Mouse (Mus musculus) intestine, embryonic 14.5 days (tissue): ENCODE results near the gene Eci1. TPM values are rescaled to one million over a fixed set of nuclear protein-coding genes. Genes with fewer than 3 reads are reported as not detected.

ENCODE experiments used
- ATAC-seq: fragments of 200-750 bp; cut with Nextera tagmentation; replicated peaks from 2 replicates; pipeline ENCODE4 v1.8.0; 2017; ENCODE audit warnings: low read depth, moderate number of reproducible peaks, moderate TSS enrichment, moderate library complexity; ENCODE audit not compliant: low FRiP score, low TSS enrichment
- DNase-seq: peaks from one replicate; pipeline ENCODE4 v3.0.0-alpha.2; 2018; ENCODE audit warnings: low spot score
- H3K27ac ChIP-seq: fragments of 300-500 bp; sonication (generic); 2 replicates; pipeline ENCODE4 v1.5.1; 2014; ENCODE audit warnings: low read depth, mild to moderate bottlenecking, control low read depth
- H3K27me3 ChIP-seq: fragments of 300-500 bp; sonication (generic); replicated peaks from 2 replicates; pipeline ENCODE4 v1.6.1; 2014; ENCODE audit warnings: low read length, control low read depth; ENCODE audit not compliant: control insufficient read depth, insufficient read depth
- H3K36me3 ChIP-seq: fragments of 300-500 bp; sonication (generic); 2 replicates; pipeline ENCODE4 v1.6.1; 2014; ENCODE audit warnings: low read length, control low read depth; ENCODE audit not compliant: control insufficient read depth, insufficient read depth
- H3K4me1 ChIP-seq: fragments of 300-500 bp; sonication (generic); replicated peaks from 2 replicates; pipeline ENCODE4 v1.6.1; 2014; ENCODE audit warnings: low read length, control low read depth, mixed read lengths; ENCODE audit not compliant: control insufficient read depth, insufficient read depth
- H3K4me2 ChIP-seq: fragments of 300-500 bp; sonication (generic); 2 replicates; pipeline ENCODE4 v1.6.1; 2014; ENCODE audit warnings: low read length
- H3K4me3 ChIP-seq: fragments of 300-500 bp; sonication (generic); 2 replicates; pipeline ENCODE4 v1.5.1; 2014; ENCODE audit warnings: low read depth, low read length, control low read depth, mixed read lengths
- H3K9ac ChIP-seq: fragments of 300-500 bp; sonication (generic); 2 replicates; pipeline ENCODE4 v1.6.1; 2014; ENCODE audit warnings: mild to moderate bottlenecking, low read length
- H3K9me3 ChIP-seq: fragments of 300-500 bp; sonication (generic); 2 replicates; pipeline ENCODE4 v1.6.1; 2016; ENCODE audit warnings: low read length, control low read depth; ENCODE audit not compliant: control insufficient read depth
- WGBS: fragments of 180-500 bp; shearing (Covaris S2); extraction: QIAGEN DNeasy Blood & Tissue Kit; methylation state at CpG from one replicate; pipeline ENCODE4 v1.1.7; 2014; 5-methylcytosine and 5-hydroxymethylcytosine counted together
- polyA plus RNA-seq: library from polyadenylated mRNA; unstranded; fragments of >200 nt; fragmentation: Nextera tagmentation; extraction: Ambion mirVana; gene quantifications from 2 replicates; pipeline ENCODE4 v1.2.1, GENCODE M21; 2014

The Eci1 gene
- polyA plus RNA-seq, 1 experiment from 2014 or later: 104 TPM

- Histone ChIP-seq H3K4me1 (peaks cover 5% of the 10 kb centered on the region), H3K4me2 (no peak overlapping the region; the same call in 1 of the 2 replicates), H3K9ac (no peak overlapping the region), H3K27me3 (no peaks in the 10 kb centered on the region), H3K9me3 (no peaks in the 10 kb centered on the region), H3K27ac (peak overlapping the region; percentile 93; the same call in 1 of the 2 replicates), H3K4me3 (no peak overlapping the region), H3K36me3 (peaks cover 46% of the 10 kb centered on the region)
- DNase-seq (no peak), ATAC-seq (0 out of 2 replicates have a peak, but pooled peaks have one; percentile 0)
- 86% methylated on average over 7 of the region's 7 CpGs for WGBS
Measured at GRCm38 (mm10) chr17:24425905-24426304, 536 bp upstream of the Eci1 start.

DNA sequence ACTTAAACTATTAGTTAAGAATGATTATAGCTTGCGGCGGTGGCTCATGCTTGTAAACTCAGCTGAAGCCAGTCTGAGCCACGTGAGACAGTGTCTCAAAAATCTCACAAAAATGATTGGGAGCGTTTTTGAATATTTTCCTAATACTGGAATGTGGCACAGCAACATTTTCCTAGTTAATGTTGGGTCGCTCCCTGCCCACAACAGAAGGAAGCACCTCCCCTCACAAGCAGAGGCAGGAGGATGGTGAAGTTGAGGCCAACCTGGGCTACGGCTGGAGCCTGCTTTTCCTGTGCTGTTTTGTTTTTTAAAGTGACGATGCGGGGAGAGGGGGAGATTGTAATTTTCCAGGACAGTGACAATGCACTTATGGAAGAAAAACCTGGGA, 723 bp downstream of the Eci1 start:
- Histone ChIP-seq H3K27ac (peak overlapping the region; percentile 93), H3K9ac (peak overlapping the region; percentile 86), H3K9me3 (no peaks in the 10 kb centered on the region), H3K27me3 (no peaks in the 10 kb centered on the region), H3K36me3 (peaks cover 33% of the 10 kb centered on the region), H3K4me1 (peaks cover 5% of the 10 kb centered on the region), H3K4me3 (peak overlapping the region; percentile 83), H3K4me2 (peak overlapping the region; percentile 74)
- ATAC-seq (no peak; the same call in 1 of the 2 replicates), DNase-seq (peak; percentile 56)
- WGBS: 5% methylated on average over 8 of the region's 8 CpGs

DNA sequence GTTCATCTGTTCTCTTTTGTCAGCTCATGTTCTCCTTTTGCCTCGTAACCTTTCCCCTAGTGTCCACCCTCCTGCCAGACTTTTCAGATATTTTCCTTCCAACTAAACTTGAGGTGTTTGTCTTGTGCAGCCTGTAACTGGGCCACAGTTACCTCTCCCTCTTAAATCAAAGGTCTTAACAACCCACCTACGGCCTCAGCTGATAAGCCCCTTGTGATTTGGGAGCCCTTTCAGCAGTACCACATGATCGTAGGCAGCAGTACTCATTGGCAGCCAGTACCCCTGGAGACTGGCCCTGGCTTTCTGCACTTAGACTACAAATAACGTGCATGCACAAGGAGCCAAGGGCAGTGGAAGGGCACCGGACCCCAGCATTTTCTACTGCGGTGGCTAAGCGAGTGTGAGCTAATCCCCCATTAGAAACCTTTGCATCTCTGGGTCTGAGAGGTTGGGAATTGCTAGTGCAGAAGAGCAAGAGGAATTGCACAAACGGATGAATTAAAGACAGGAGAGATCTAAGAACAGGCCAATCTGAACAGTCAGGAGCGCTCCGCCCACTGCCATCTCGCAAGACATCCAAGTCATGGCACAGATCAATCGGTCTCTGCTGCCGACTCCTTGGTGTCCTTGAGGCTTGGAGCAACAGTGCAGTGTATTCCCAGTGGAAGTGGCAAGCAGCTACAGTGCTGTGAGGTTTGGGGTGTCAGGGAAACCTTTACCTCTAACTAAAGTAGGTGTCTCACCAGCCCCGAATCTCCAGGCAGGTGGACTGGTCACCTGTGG, 3.0 kb downstream of the Eci1 start:
- Histone ChIP-seq H3K27me3 (no peaks in the 10 kb centered on the region), H3K4me2 (no peak overlapping the region), H3K9ac (no peak overlapping the region), H3K4me3 (no peak overlapping the region), H3K36me3 (peaks cover 17% of the 10 kb centered on the region), H3K27ac (no peak overlapping the region), H3K4me1 (peaks cover 5% of the 10 kb centered on the region), H3K9me3 (no peaks in the 10 kb centered on the region)
- ATAC-seq: no peak
- DNase-seq: no peak
- WGBS: 83% methylated on average over 14 of the region's 14 CpGs

GRCm38 (mm10) chr17:24437016-24437415, 10.6 kb downstream of the Eci1 start:
- H3K27me3 ChIP-seq: no peaks in the 10 kb centered on the region
- H3K4me2 ChIP-seq: no peak overlapping the region
- no peak overlapping the region for H3K4me3 ChIP-seq
- no peaks in the 10 kb centered on the region for H3K4me1 ChIP-seq
- 69% methylated on average over 5 of the region's 5 CpGs for WGBS
- peak; percentile 63 for DNase-seq
- H3K9ac ChIP-seq: no peak overlapping the region
- H3K9me3 ChIP-seq: no peaks in the 10 kb centered on the region
- H3K27ac ChIP-seq: no peak overlapping the region
- ATAC-seq: peak; percentile 32; the same call in 1 of the 2 replicates
- H3K36me3 ChIP-seq: peaks cover 72% of the 10 kb centered on the region

DNA sequence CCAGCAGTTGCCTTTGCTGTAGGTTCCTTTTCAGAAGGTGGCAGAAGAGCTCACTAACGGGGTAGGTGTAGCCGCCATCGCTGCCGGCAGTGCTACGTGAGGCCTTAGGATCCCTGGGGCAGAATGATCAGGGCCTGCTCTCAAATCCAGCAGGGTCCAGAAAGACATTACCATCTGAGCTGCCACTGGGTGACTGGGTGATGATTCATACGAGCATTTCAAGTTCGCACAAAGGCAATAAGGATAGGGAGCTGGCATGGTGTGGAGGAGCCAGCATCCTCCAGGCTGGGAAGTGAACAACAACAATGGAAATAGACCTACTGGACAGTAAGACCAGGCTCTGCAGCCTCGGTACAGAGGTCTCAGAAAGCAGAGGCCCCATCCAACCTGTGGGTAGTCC, 13.9 kb downstream of the Eci1 start:
- peaks cover 86% of the 10 kb centered on the region for H3K36me3 ChIP-seq
- WGBS: 90% methylated on average over 8 of the region's 8 CpGs
- ATAC-seq (no peak), DNase-seq (no peak)
- H3K4me3 ChIP-seq: no peak overlapping the region
- no peak overlapping the region for H3K27ac ChIP-seq
- no peak overlapping the region for H3K4me2 ChIP-seq
- no peaks in the 10 kb centered on the region for H3K9me3 ChIP-seq
- no peak overlapping the region for H3K9ac ChIP-seq
- H3K27me3 ChIP-seq: no peaks in the 10 kb centered on the region
- no peaks in the 10 kb centered on the region for H3K4me1 ChIP-seq

DNA sequence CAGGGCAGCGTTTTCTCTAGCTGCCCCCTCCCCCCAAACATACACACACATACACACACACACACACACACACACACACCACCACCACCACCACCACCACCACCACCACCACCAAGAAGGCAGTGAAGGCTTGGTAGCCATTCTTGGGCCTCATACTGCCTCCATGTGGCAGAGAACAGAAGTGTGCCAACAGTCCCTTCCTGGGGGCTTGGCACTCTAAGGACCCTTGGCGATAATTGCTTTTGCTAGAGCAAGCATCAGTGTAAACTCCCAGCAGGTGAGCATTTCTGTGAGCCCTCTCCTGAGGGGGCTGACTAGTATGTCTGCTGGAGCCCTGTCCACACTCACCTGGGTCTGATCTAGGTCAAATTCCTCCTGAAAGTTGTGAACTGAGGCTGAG, 14.7 kb downstream of the Eci1 start:
- H3K27me3 ChIP-seq: no peaks in the 10 kb centered on the region
- H3K36me3 ChIP-seq: peaks cover 86% of the 10 kb centered on the region
- no peak overlapping the region for H3K9ac ChIP-seq
- DNase-seq (no peak), ATAC-seq (no peak)
- no peaks in the 10 kb centered on the region for H3K9me3 ChIP-seq
- WGBS: 57% methylated on average over 2 of the region's 2 CpGs
- H3K4me1 ChIP-seq: no peaks in the 10 kb centered on the region
- no peak overlapping the region for H3K4me3 ChIP-seq
- no peak overlapping the region for H3K27ac ChIP-seq
- H3K4me2 ChIP-seq: no peak overlapping the region

- Histone ChIP-seq H3K9me3 (no peaks in the 10 kb centered on the region), H3K27me3 (no peaks in the 10 kb centered on the region), H3K4me2 (no peak overlapping the region), H3K4me1 (no peaks in the 10 kb centered on the region), H3K4me3 (no peak overlapping the region), H3K9ac (no peak overlapping the region), H3K36me3 (peaks cover 91% of the 10 kb centered on the region), H3K27ac (no peak overlapping the region)
- no peak for DNase-seq
- ATAC-seq: no peak
- 86% methylated on average over 14 of the region's 14 CpGs for WGBS
Measured at GRCm38 (mm10) chr17:24442107-24442506, 15.7 kb downstream of the Eci1 start.

DNA sequence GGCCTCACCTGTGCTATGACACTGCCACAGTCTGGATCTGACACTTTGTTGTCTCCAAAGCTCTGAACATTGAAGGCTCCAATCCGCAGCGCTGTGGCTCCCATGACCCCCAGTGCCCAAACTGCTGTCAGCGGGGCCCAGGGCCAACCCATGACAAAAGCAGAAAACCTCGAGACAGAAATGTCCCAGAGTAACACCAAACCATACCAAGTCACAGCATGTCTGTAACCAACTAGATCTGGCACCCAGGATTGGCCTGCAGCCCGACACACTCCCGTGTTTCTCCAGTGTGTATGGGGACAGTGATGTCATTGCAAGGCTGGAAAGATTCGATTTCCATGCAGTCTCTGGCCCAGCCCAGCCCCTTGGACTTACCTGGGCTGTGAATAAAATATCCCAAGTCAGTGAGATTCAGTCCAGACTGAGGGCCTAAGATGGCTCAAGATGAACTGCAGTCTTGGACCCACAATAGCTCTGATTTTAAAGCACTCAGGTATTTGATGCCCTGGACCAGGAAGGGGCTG, 16.3 kb downstream of the Eci1 start, which contains the start of gene Dnase1l2:
TSS of gene Dnase1l2 (minus strand) at position 474 of the 524 bp plus-strand sequence.
- H3K36me3 ChIP-seq: peaks cover 92% of the 10 kb centered on the region
- DNase-seq (no peak), ATAC-seq (no peak)
- H3K9me3 ChIP-seq: no peaks in the 10 kb centered on the region
- no peak within 1 kb of the TSS for H3K4me3 ChIP-seq
- H3K4me1 ChIP-seq: no peaks in the 10 kb centered on the region
- no peak within 1 kb of the TSS for H3K4me2 ChIP-seq
- no peaks in the 10 kb centered on the region for H3K27me3 ChIP-seq
- WGBS: 86% methylated on average over 7 of the region's 7 CpGs
- H3K27ac ChIP-seq: no peak within 1 kb of the TSS
- H3K9ac ChIP-seq: no peak within 1 kb of the TSS

DNA sequence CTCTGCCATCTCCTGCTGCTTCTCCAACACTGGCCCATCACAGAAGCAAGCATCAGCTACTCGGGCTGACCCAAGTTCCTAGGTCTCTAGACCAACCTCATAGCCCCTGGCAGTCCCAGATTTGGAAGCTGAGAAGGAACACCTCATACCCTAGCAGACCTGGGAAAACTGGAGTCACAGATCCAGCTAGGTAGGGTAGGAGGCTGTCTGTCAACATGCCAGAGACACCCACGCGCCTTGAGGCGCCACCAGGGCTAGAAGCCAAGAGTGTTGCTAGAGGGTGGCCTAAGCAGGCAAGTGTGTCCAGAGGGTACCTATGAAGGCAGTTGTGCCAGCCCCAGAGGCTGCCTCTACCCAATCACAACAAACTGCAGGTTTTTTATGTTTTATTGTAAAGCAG, 17.0 kb downstream of the Eci1 start:
- no peak overlapping the region for H3K4me2 ChIP-seq
- WGBS: 92% methylated on average over 4 of the region's 4 CpGs
- no peak for DNase-seq

More for the DNA sequence above, 17.0 kb downstream of the Eci1 start:
- ATAC-seq: no peak
- H3K9me3 ChIP-seq: no peaks in the 10 kb centered on the region
- no peak overlapping the region for H3K27ac ChIP-seq
- H3K36me3 ChIP-seq: peaks cover 92% of the 10 kb centered on the region
- no peak overlapping the region for H3K9ac ChIP-seq
- H3K27me3 ChIP-seq: no peaks in the 10 kb centered on the region
- no peak overlapping the region for H3K4me3 ChIP-seq
- H3K4me1 ChIP-seq: no peaks in the 10 kb centered on the region
